Mouse (Mus musculus): ENCODE data around the gene Akt2.

GRCm38 (mm10) chr7:27674195-27674521, 82.8 kb downstream of the Akt2 start:
- no peak for TF ChIP-seq POLR2A (IDR thresholded peaks at IDR 0.05; ENCODE audit: borderline replicate concordance, low read depth, low read length)
- TF ChIP-seq CTCF (IDR thresholded peaks at IDR 0.05; ENCODE audit: low read depth, low read length), result no peak

Measured in bone marrow macrophage, adult 2 months (primary cell).